Mouse (Mus musculus): ENCODE results near the gene Ncapg. TPM values are rescaled to one million over a fixed set of nuclear protein-coding genes. Genes with fewer than 3 reads are reported as not detected.

Gene Ncapg
- total and polyA plus RNA-seq, 2 experiments from 2014 or later: 2.4 to 3.2 TPM

GRCm38 (mm10) chr5:45683388-45683787 is 13.7 kb downstream of the Ncapg start:
- no peak overlapping the region for H3K4me2 ChIP-seq (ENCODE audit: low read depth, low read length, poor library complexity, severe bottlenecking)
- H3K9ac ChIP-seq (replicated peaks; ENCODE audit: low read length, poor library complexity, severe bottlenecking): no peak overlapping the region
- no peak for ATAC-seq (ENCODE audit: low FRiP score)
- no peak overlapping the region for H3K27ac ChIP-seq (ENCODE audit: low read depth, low read length)
- no peaks in the 10 kb centered on the region for H3K9me3 ChIP-seq (ENCODE audit: low read length)
- no peak overlapping the region for H3K4me3 ChIP-seq (ENCODE audit: low read depth, low read length)
- no peaks in the 10 kb centered on the region for H3K27me3 ChIP-seq (ENCODE audit: insufficient read depth, low read length)
- no peaks in the 10 kb centered on the region for H3K4me1 ChIP-seq (ENCODE audit: insufficient read depth, low read length)
- 97% methylated on average over 1 of the region's 1 CpGs for whole genome bisulfite sequencing
- DNase-seq (ENCODE audit: low spot score): no peak
- TF ChIP-seq CTCF (IDR thresholded peaks at IDR 0.05): no peak
- H3K36me3 ChIP-seq (ENCODE audit: insufficient read depth, low read length): no peaks in the 10 kb centered on the region

GRCm38 (mm10) chr5:45685243-45685642 is 15.5 kb downstream of the Ncapg start:
- Histone ChIP-seq H3K4me2 (ENCODE audit: low read depth, low read length, poor library complexity, severe bottlenecking) (no peak overlapping the region), H3K9ac (replicated peaks; ENCODE audit: low read length, poor library complexity, severe bottlenecking) (no peak overlapping the region), H3K4me1 (ENCODE audit: insufficient read depth, low read length) (no peaks in the 10 kb centered on the region), H3K9me3 (ENCODE audit: low read length) (no peaks in the 10 kb centered on the region), H3K36me3 (ENCODE audit: insufficient read depth, low read length) (no peaks in the 10 kb centered on the region), H3K27ac (ENCODE audit: low read depth, low read length) (no peak overlapping the region), H3K4me3 (ENCODE audit: low read depth, low read length) (no peak overlapping the region), H3K27me3 (ENCODE audit: insufficient read depth, low read length) (no peaks in the 10 kb centered on the region)
- TF ChIP-seq CTCF (IDR thresholded peaks at IDR 0.05): no peak
- WGBS: 90% methylated on average over 2 of the region's 2 CpGs
- DNase-seq (ENCODE audit: low spot score) (no peak), ATAC-seq (ENCODE audit: low FRiP score) (no peak)

GRCm38 (mm10) chr5:45686223-45686622 is 16.5 kb downstream of the Ncapg start:
- no peak for TF ChIP-seq CTCF (IDR thresholded peaks at IDR 0.05)
- no peak overlapping the region for H3K4me2 ChIP-seq (ENCODE audit: low read depth, low read length, poor library complexity, severe bottlenecking)
- H3K27ac ChIP-seq (ENCODE audit: low read depth, low read length): no peak overlapping the region
- H3K36me3 ChIP-seq (ENCODE audit: insufficient read depth, low read length): no peaks in the 10 kb centered on the region
- no peak for DNase-seq (ENCODE audit: low spot score)
- no peak overlapping the region for H3K9ac ChIP-seq (replicated peaks; ENCODE audit: low read length, poor library complexity, severe bottlenecking)
- no peaks in the 10 kb centered on the region for H3K9me3 ChIP-seq (ENCODE audit: low read length)
- H3K4me3 ChIP-seq (ENCODE audit: low read depth, low read length): no peak overlapping the region
- ATAC-seq (ENCODE audit: low FRiP score): no peak
- no peaks in the 10 kb centered on the region for H3K4me1 ChIP-seq (ENCODE audit: insufficient read depth, low read length)
- 92% methylated on average over 3 of the region's 3 CpGs for WGBS
- H3K27me3 ChIP-seq (ENCODE audit: insufficient read depth, low read length): no peaks in the 10 kb centered on the region

GRCm38 (mm10) chr5:45689152-45689551 is 19.4 kb downstream of the Ncapg start:
- Histone ChIP-seq H3K4me2 (ENCODE audit: low read depth, low read length, poor library complexity, severe bottlenecking) (no peak overlapping the region), H3K4me1 (ENCODE audit: insufficient read depth, low read length) (no peaks in the 10 kb centered on the region), H3K9me3 (ENCODE audit: low read length) (no peaks in the 10 kb centered on the region), H3K36me3 (ENCODE audit: insufficient read depth, low read length) (no peaks in the 10 kb centered on the region), H3K27ac (ENCODE audit: low read depth, low read length) (no peak overlapping the region), H3K27me3 (ENCODE audit: insufficient read depth, low read length) (no peaks in the 10 kb centered on the region), H3K9ac (replicated peaks; ENCODE audit: low read length, poor library complexity, severe bottlenecking) (no peak overlapping the region), H3K4me3 (ENCODE audit: low read depth, low read length) (no peak overlapping the region)
- 88% methylated on average over 4 of the region's 4 CpGs for WGBS
- TF ChIP-seq CTCF (IDR thresholded peaks at IDR 0.05): no peak
- DNase-seq (ENCODE audit: low spot score) (no peak), ATAC-seq (ENCODE audit: low FRiP score) (no peak)

- H3K27ac ChIP-seq (ENCODE audit: low read depth, low read length): no peak overlapping the region
- no peak for TF ChIP-seq CTCF (IDR thresholded peaks at IDR 0.05)
- no peak for DNase-seq (ENCODE audit: low spot score)
- H3K9me3 ChIP-seq (ENCODE audit: low read length): no peaks in the 10 kb centered on the region
- H3K27me3 ChIP-seq (ENCODE audit: insufficient read depth, low read length): no peaks in the 10 kb centered on the region
- no peak for ATAC-seq (ENCODE audit: low FRiP score)
- no peaks in the 10 kb centered on the region for H3K4me1 ChIP-seq (ENCODE audit: insufficient read depth, low read length)
- no peak overlapping the region for H3K9ac ChIP-seq (replicated peaks; ENCODE audit: low read length, poor library complexity, severe bottlenecking)
- 86% methylated on average over 2 of the region's 2 CpGs for WGBS
- no peaks in the 10 kb centered on the region for H3K36me3 ChIP-seq (ENCODE audit: insufficient read depth, low read length)
- no peak overlapping the region for H3K4me2 ChIP-seq (ENCODE audit: low read depth, low read length, poor library complexity, severe bottlenecking)
- H3K4me3 ChIP-seq (ENCODE audit: low read depth, low read length): no peak overlapping the region
Observed at GRCm38 (mm10) chr5:45690802-45691201, 21.1 kb downstream of the Ncapg start.

GRCm38 (mm10) chr5:45691678-45692077 is 22.0 kb downstream of the Ncapg start:
- H3K27me3 ChIP-seq (ENCODE audit: insufficient read depth, low read length): no peaks in the 10 kb centered on the region
- H3K36me3 ChIP-seq (ENCODE audit: insufficient read depth, low read length): no peaks in the 10 kb centered on the region
- DNase-seq (ENCODE audit: low spot score) (no peak), ATAC-seq (ENCODE audit: low FRiP score) (no peak)
- TF ChIP-seq CTCF (IDR thresholded peaks at IDR 0.05): no peak
- no peak overlapping the region for H3K4me3 ChIP-seq (ENCODE audit: low read depth, low read length)
- H3K9me3 ChIP-seq (ENCODE audit: low read length): no peaks in the 10 kb centered on the region
- H3K4me1 ChIP-seq (ENCODE audit: insufficient read depth, low read length): no peaks in the 10 kb centered on the region
- H3K9ac ChIP-seq (replicated peaks; ENCODE audit: low read length, poor library complexity, severe bottlenecking): no peak overlapping the region
- no peak overlapping the region for H3K27ac ChIP-seq (ENCODE audit: low read depth, low read length)
- WGBS: 94% methylated on average over 6 of the region's 6 CpGs
- H3K4me2 ChIP-seq (ENCODE audit: low read depth, low read length, poor library complexity, severe bottlenecking): no peak overlapping the region
